Mouse (Mus musculus) embryo, embryonic 11 days (tissue): ENCODE results near the gene Zfp26.

Experiments used
- DNase-seq: peaks from one replicate; pipeline ENCODE4 v3.0.0-alpha.2; 2015

Gene Zfp26

GRCm38 (mm10) chr9:20459377-20460317 is at the start of gene Zfp26:
Gene Zfp26 (minus strand): TSS chr9:20460162.
- peak; percentile 90 for DNase-seq

DNA sequence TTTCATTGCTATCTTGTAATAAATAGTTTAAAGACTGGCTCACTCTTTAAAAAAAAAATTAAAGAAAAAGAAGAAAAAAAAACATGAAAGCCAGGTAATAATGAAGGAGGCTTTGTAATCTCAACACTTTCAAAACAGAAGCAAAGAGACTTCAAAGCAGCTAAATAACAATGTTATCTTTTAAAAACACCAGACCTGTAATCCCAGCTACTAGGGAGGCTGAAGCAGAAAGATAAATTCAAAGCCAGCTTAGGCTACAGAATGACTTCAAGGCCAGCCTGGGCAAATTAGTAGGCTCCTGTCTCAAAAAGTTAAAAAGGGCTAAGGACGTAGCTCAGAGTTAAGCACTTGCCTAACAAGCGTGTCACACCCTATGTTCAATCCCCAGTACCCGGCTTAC is 49.7 kb upstream of the Zfp26 start:
- no peak for DNase-seq

GRCm38 (mm10) chr9:20504801-20505200 is 44.8 kb upstream of the Zfp26 start:
- DNase-seq = no peak

- no peak for DNase-seq
Observed at GRCm38 (mm10) chr9:20493281-20493680, 33.3 kb upstream of the Zfp26 start.

GRCm38 (mm10) chr9:20492527-20493233 is 32.7 kb upstream of the Zfp26 start, which contains the start of gene Zfp426:
Gene Zfp426 (minus strand): TSS chr9:20492746.
- DNase-seq = peak; percentile 92

DNA sequence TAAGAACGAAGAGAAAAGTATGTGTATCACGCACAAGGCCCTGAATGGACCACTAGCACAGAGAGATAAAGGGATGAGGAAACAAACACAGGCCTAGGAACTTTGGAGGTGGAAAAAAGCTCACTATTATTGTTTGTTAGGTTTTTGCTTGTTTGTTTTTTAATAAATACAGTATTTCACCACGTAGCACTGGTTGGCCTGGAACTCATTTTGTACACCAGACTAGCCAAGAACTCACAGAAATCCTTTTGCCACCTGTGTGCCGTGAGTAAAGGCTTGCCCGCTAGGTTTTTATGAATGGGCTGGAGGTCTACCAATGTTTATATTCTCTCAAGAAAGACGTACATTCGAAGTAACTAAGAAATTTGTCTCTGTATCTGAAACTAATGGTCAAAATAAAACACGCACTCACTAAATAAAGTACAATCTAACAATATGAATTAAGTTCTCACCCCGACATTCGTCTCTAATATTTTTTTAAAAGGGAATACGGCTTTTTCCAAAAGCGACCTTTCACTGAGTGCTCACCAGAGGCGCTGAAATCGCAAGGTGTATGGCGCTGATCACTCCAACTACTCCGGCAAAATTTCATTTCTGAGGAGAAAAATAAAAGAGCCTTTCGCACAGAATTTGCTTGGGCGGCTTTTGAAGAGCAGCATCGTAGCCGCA is 32.0 kb upstream of the Zfp26 start:
- DNase-seq = peak; percentile 6

GRCm38 (mm10) chr9:20489536-20489935 is 29.6 kb upstream of the Zfp26 start:
- DNase-seq = no peak

DNA sequence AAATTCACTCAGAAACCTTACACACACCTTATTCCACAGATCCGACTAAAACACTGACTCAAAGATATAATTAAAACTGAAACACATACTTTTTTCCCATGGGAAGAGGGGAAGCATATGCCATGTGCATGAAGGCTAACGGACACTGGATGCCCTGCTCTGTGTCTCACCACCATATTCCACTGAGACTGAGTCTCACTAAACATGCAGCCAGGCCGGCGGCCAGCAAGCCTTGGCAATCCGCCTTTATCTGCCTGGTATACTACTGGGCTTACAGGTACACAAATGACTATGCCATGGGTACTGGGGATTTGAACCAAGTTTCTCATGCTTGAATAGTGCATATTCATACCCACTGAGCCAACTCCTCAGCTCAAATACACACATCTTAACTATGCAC is 19.4 kb upstream of the Zfp26 start:
- DNase-seq = no peak

DNA sequence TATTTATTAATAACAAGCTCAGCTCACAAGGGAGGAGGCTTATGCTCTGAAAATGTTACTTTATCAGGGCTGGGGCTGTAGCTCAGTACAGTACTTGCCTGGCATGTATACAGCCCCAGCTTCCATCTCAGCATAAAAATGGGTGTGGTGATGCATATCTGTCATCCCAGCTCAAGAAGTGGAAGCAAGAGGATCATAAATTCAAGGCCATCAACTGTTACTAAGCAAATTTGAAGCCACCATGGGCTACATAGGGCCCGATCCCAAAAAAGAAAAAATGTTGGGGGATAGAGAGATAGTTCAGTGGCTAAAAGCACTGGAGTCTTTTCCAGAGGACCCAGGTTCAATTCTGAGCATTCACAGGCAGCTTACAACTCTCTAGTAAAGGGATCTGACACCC is 16.7 kb upstream of the Zfp26 start:
- no peak for DNase-seq

- DNase-seq = peak; percentile 82
Observed at GRCm38 (mm10) chr9:20466761-20467442, 6.9 kb upstream of the Zfp26 start.

GRCm38 (mm10) chr9:20453647-20454046 is 6.3 kb downstream of the Zfp26 start:
- no peak for DNase-seq

- DNase-seq = no peak
Observed at GRCm38 (mm10) chr9:20451493-20451892, 8.5 kb downstream of the Zfp26 start.

DNA sequence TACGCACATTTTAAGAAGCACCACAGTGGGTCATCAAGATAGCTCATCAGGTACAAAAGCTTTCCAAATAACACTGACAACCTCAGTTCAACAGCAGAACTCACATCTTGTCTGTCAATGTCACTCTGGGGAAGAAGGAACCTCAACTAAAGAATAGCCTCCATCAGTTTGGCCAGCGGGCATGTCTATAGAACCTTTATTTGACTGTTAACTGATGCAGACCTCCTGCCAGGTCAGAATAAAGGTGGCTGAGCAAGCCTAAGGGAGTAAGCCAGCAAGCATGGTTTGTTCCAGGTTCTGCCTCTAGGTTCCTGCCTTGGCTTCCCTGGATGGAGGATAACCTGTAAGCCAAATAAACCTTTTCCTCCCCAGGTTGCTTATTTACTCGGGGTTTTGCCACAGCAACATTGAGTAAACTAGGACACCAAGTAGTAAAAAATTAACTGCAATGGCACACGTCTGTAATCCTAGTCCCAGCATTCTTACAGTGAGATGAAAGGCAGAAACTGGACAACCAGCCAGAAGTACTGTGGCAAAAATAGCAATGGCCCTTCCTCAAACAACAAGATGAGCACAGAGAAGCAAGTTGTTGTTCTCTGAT is 16.7 kb downstream of the Zfp26 start:
- no peak for DNase-seq

GRCm38 (mm10) chr9:20430004-20430403 is 30.0 kb downstream of the Zfp26 start:
- no peak for DNase-seq

DNA sequence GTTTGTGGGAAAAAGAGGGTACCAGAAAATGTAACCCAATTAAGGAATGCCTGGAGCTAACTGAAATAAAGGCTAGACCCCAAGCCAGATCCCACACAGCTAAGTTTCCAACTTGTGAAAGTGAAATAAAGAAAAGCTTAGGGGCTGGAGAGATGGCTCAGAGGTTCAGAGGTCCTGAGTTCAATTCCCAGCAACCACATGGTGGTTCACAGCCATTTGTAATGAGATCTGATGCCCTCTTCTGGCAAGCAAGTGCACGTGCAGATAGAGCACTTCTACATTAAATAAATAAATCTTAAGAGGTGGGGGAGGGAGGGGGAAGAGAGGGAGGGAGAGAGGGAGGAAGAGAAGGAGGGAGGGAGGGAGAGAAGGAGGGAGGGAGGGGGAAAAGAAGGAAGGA is 48.5 kb downstream of the Zfp26 start:
- DNase-seq = no peak

DNA sequence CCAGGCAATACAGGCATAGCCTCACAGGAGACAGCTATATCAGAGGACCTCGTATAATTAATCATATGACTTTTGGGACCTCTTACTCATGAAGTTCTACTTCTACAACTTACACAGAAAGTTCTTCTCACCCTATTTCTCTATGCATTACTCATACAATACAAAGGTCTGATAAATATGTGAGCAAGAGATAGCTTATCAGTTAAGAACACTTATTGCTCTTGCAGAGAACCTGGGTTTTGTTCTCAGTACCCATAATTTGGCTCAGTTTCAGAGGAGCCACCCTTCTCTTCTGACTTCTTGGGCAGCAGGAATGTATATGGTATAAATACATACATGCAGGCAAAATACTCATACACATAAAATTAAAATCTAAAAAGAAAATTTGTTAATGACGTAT is 50.6 kb downstream of the Zfp26 start:
- no peak for DNase-seq

GRCm38 (mm10) chr9:20385343-20385703 is 74.6 kb downstream of the Zfp26 start:
- DNase-seq = no peak

- peak; percentile 96 for DNase-seq
Observed at GRCm38 (mm10) chr9:20384532-20385342, 75.2 kb downstream of the Zfp26 start, which contains the start of gene Zfp560. Gene Zfp560 (minus strand): TSS chr9:20385177.

DNA sequence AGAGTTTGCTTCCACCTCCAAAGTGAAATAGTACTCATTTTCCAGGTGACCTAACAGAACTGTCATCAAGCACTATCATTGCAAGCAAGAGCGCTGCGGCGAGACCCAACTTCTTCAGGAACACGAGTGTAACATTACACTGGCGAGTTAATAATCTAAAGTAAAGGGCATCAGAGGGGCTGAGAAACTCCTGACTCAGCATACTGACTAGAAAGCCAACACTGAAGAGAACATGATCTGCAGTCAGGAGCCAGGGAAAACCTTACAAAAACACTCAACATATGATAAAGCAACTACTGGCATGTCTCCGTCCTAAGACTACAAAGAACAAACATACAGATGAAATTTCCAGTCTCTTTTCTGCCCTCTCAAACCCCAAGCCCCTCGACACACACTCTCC is 76.3 kb downstream of the Zfp26 start:
- no peak for DNase-seq
